Mouse (Mus musculus) intestine, embryonic 16.5 days (tissue): ENCODE data around the gene Gigyf1. TPM values are rescaled to one million over a fixed set of nuclear protein-coding genes. Genes with fewer than 3 reads are reported as not detected.

Experiments used
- ATAC-seq: fragments of 200-750 bp; cut with Nextera tagmentation; 2 replicates; pipeline ENCODE4 v1.8.0; 2017; ENCODE audit warnings: moderate TSS enrichment, moderate library complexity
- H3K27ac ChIP-seq: fragments of 300-500 bp; sonication (generic); 2 replicates; pipeline ENCODE4 v1.5.1; 2014; ENCODE audit warnings: mild to moderate bottlenecking, low read length
- H3K27me3 ChIP-seq: fragments of 300-500 bp; sonication (generic); replicated peaks from 2 replicates; pipeline ENCODE4 v1.6.1; 2014; ENCODE audit warnings: low read length, control low read depth, mixed read lengths; ENCODE audit not compliant: control insufficient read depth, insufficient read depth
- H3K36me3 ChIP-seq: fragments of 300-500 bp; sonication (generic); 2 replicates; pipeline ENCODE4 v1.6.1; 2014; ENCODE audit warnings: low read length, control low read depth; ENCODE audit not compliant: control insufficient read depth, insufficient read depth
- H3K4me1 ChIP-seq: fragments of 300-500 bp; sonication (generic); 2 replicates; pipeline ENCODE4 v1.6.1; 2014; ENCODE audit warnings: low read length, control low read depth, mixed read lengths; ENCODE audit not compliant: control insufficient read depth, insufficient read depth
- H3K4me2 ChIP-seq: fragments of 300-500 bp; sonication (generic); 2 replicates; pipeline ENCODE4 v1.6.1; 2014; ENCODE audit warnings: low read depth, low read length, control low read depth
- H3K4me3 ChIP-seq: fragments of 300-500 bp; sonication (generic); 2 replicates; pipeline ENCODE4 v1.5.1; 2014; ENCODE audit warnings: mild to moderate bottlenecking, low read length
- H3K9ac ChIP-seq: fragments of 300-500 bp; sonication (generic); 2 replicates; pipeline ENCODE4 v1.6.1; 2014; ENCODE audit warnings: low read depth, low read length
- H3K9me3 ChIP-seq: fragments of 300-500 bp; sonication (generic); 2 replicates; pipeline ENCODE4 v1.6.1; 2016; ENCODE audit warnings: low read length, control low read depth; ENCODE audit not compliant: control insufficient read depth
- WGBS: fragments of 180-500 bp; shearing (Covaris S2); extraction: QIAGEN DNeasy Blood & Tissue Kit; methylation state at CpG from one replicate; pipeline ENCODE4 v1.1.7; 2014; 5-methylcytosine and 5-hydroxymethylcytosine counted together
- polyA plus RNA-seq: library from polyadenylated mRNA; unstranded; fragments of >200 nt; fragmentation: Nextera tagmentation; extraction: Ambion mirVana; gene quantifications from 2 replicates; pipeline ENCODE4 v1.2.1, GENCODE M21; 2015

Gigyf1 gene
- polyA plus RNA-seq, 1 experiment from 2014 or later, result 7.4 TPM

GRCm38 (mm10) chr5:137562965-137563364 is 44.6 kb downstream of the Gigyf1 start:
- Histone ChIP-seq H3K9me3 (no peaks in the 10 kb centered on the region), H3K27me3 (no peaks in the 10 kb centered on the region), H3K36me3 (no peaks in the 10 kb centered on the region), H3K4me1 (no peaks in the 10 kb centered on the region), H3K9ac (no peak overlapping the region), H3K4me3 (no peak overlapping the region), H3K4me2 (no peak overlapping the region), H3K27ac (no peak overlapping the region)
- WGBS, result 68% methylated on average over 10 of the region's 10 CpGs
- ATAC-seq, result no peak

GRCm38 (mm10) chr5:137565744-137566143 is 47.4 kb downstream of the Gigyf1 start:
- no peak overlapping the region for H3K9ac ChIP-seq
- no peaks in the 10 kb centered on the region for H3K9me3 ChIP-seq
- no peaks in the 10 kb centered on the region for H3K36me3 ChIP-seq
- H3K27me3 ChIP-seq, result no peaks in the 10 kb centered on the region
- peaks cover 10% of the 10 kb centered on the region for H3K4me1 ChIP-seq
- H3K27ac ChIP-seq, result no peak overlapping the region
- no peak overlapping the region for H3K4me2 ChIP-seq
- H3K4me3 ChIP-seq, result no peak overlapping the region
- ATAC-seq, result no peak
- 68% methylated on average over 6 of the region's 6 CpGs for WGBS

GRCm38 (mm10) chr5:137566416-137566815 is 48.1 kb downstream of the Gigyf1 start:
- H3K9me3 ChIP-seq, result no peaks in the 10 kb centered on the region
- no peak overlapping the region for H3K4me2 ChIP-seq
- WGBS, result 89% methylated on average over 5 of the region's 5 CpGs
- H3K27ac ChIP-seq, result no peak overlapping the region
- H3K9ac ChIP-seq, result no peak overlapping the region
- no peak for ATAC-seq
- no peak overlapping the region for H3K4me3 ChIP-seq
- H3K4me1 ChIP-seq, result peaks cover 10% of the 10 kb centered on the region
- H3K36me3 ChIP-seq, result no peaks in the 10 kb centered on the region
- H3K27me3 ChIP-seq, result no peaks in the 10 kb centered on the region

GRCm38 (mm10) chr5:137568223-137568798 is 50.0 kb downstream of the Gigyf1 start:
- H3K27ac ChIP-seq, result no peak overlapping the region
- H3K4me2 ChIP-seq, result no peak overlapping the region
- no peaks in the 10 kb centered on the region for H3K9me3 ChIP-seq
- H3K36me3 ChIP-seq, result no peaks in the 10 kb centered on the region
- H3K4me1 ChIP-seq, result peaks cover 10% of the 10 kb centered on the region
- no peak overlapping the region for H3K4me3 ChIP-seq
- H3K27me3 ChIP-seq, result no peaks in the 10 kb centered on the region
- H3K9ac ChIP-seq, result no peak overlapping the region
- no peak for ATAC-seq
- WGBS, result 82% methylated on average over 8 of the region's 8 CpGs

- Histone ChIP-seq H3K4me1 (peaks cover 10% of the 10 kb centered on the region), H3K9me3 (no peaks in the 10 kb centered on the region), H3K9ac (no peak overlapping the region), H3K27ac (no peak overlapping the region), H3K4me2 (no peak overlapping the region), H3K27me3 (0 out of 2 replicates have a peak, but pooled peaks cover under 1% of the 10 kb centered on the region), H3K36me3 (no peaks in the 10 kb centered on the region), H3K4me3 (no peak overlapping the region)
- 64% methylated on average over 12 of the region's 12 CpGs for WGBS
- ATAC-seq, result no peak
Observed at GRCm38 (mm10) chr5:137569031-137569430, 50.7 kb downstream of the Gigyf1 start.

GRCm38 (mm10) chr5:137569665-137570064 is 51.3 kb downstream of the Gigyf1 start, which contains the start of gene Tfr2:
TSS of gene Tfr2 (plus strand) at chr5:137569840.
- peak; percentile 96 for ATAC-seq
- Histone ChIP-seq H3K36me3 (no peaks in the 10 kb centered on the region), H3K9me3 (no peaks in the 10 kb centered on the region), H3K27ac (no peak within 1 kb of the TSS), H3K27me3 (0 out of 2 replicates have a peak, but pooled peaks cover 7% of the 10 kb centered on the region), H3K4me3 (peak within 1 kb of the TSS; percentile 1; the same call in 1 of the 2 replicates), H3K4me2 (peak within 1 kb of the TSS; percentile 12; the same call in 1 of the 2 replicates), H3K9ac (no peak within 1 kb of the TSS), H3K4me1 (peaks cover 13% of the 10 kb centered on the region)
- 22% methylated on average over 9 of the region's 9 CpGs for WGBS

GRCm38 (mm10) chr5:137570181-137570580 is 51.8 kb downstream of the Gigyf1 start:
- H3K36me3 ChIP-seq, result no peaks in the 10 kb centered on the region
- no peak overlapping the region for H3K9ac ChIP-seq
- no peak for ATAC-seq
- no peak overlapping the region for H3K4me3 ChIP-seq
- 0 out of 2 replicates have a peak, but pooled peaks cover 9% of the 10 kb centered on the region for H3K27me3 ChIP-seq
- peaks cover 14% of the 10 kb centered on the region for H3K4me1 ChIP-seq
- H3K9me3 ChIP-seq, result no peaks in the 10 kb centered on the region
- WGBS, result 55% methylated on average over 7 of the region's 7 CpGs
- H3K27ac ChIP-seq, result no peak overlapping the region
- H3K4me2 ChIP-seq, result no peak overlapping the region

- peak; percentile 53; the same call in 1 of the 2 replicates for ATAC-seq
- no peaks in the 10 kb centered on the region for H3K36me3 ChIP-seq
- 75% methylated on average over 17 of the region's 17 CpGs for WGBS
- H3K9ac ChIP-seq, result no peak overlapping the region
- H3K4me1 ChIP-seq, result peaks cover 14% of the 10 kb centered on the region
- H3K27ac ChIP-seq, result no peak overlapping the region
- H3K27me3 ChIP-seq, result 0 out of 2 replicates have a peak, but pooled peaks cover 9% of the 10 kb centered on the region
- no peak overlapping the region for H3K4me3 ChIP-seq
- H3K4me2 ChIP-seq, result no peak overlapping the region
- no peaks in the 10 kb centered on the region for H3K9me3 ChIP-seq
Observed at GRCm38 (mm10) chr5:137570691-137571586, 52.6 kb downstream of the Gigyf1 start.

GRCm38 (mm10) chr5:137574470-137574901 is 56.1 kb downstream of the Gigyf1 start:
- Histone ChIP-seq H3K4me2 (peak overlapping the region; percentile 50), H3K9ac (peak overlapping the region; percentile 54; the same call in 1 of the 2 replicates), H3K27ac (no peak overlapping the region), H3K4me3 (peak overlapping the region; percentile 36), H3K27me3 (0 out of 2 replicates have a peak, but pooled peaks cover 9% of the 10 kb centered on the region), H3K36me3 (no peaks in the 10 kb centered on the region), H3K4me1 (peaks cover 11% of the 10 kb centered on the region), H3K9me3 (no peaks in the 10 kb centered on the region)
- 5% methylated on average over 27 of the region's 27 CpGs for WGBS
- 0 out of 2 replicates have a peak, but pooled peaks have one; percentile 38 for ATAC-seq
